Mouse (Mus musculus): ENCODE results near the gene Rrm2. TPM values are rescaled to one million over a fixed set of nuclear protein-coding genes. Genes with fewer than 3 reads are reported as not detected.
"Not testable (repeated sequence)": the region's sequence is repeated elsewhere in the genome, so short reads cannot be mapped to it uniquely, and the experiment has no call there.

The Rrm2 gene
- total RNA-seq, 1 experiment from 2014 or later = 26.7 TPM

DNA sequence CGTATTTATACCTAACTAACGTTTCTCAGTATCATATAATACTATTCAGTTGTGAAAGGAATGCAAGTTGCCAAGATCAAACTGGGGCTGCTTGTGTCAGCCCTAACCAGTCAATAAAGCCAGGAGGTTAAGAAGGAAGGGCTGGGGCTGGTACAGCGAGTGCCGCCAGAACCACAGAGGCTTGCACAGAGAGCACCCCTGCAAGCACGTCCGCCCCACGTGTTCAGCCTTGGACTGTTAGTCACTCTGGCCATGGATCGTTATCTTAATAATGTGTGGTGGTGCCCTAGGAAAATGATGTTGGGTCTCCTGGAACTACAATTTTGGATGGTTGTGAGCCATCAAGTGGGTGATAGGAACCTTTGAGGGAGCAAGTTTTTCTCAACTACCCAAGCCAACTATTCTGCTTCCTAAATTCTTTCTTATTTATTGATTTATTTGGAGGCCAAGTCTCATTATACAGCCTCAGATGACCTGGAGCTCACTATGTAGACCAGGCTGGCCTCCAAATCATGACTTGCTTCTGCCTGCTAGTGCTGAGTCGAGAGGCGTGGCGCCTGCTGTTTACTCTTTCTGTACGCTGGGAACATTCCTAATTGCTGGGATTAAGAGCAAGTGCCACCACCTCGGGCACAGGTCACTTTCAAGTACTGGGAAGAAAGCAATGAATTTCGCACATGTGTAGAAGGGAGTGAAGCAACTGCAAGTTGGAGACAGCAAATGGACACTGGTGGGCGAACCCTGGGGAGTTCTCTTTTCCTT lies 2.4 kb upstream of the Rrm2 start:
- peak; percentile 65 for DNase-seq

DNA sequence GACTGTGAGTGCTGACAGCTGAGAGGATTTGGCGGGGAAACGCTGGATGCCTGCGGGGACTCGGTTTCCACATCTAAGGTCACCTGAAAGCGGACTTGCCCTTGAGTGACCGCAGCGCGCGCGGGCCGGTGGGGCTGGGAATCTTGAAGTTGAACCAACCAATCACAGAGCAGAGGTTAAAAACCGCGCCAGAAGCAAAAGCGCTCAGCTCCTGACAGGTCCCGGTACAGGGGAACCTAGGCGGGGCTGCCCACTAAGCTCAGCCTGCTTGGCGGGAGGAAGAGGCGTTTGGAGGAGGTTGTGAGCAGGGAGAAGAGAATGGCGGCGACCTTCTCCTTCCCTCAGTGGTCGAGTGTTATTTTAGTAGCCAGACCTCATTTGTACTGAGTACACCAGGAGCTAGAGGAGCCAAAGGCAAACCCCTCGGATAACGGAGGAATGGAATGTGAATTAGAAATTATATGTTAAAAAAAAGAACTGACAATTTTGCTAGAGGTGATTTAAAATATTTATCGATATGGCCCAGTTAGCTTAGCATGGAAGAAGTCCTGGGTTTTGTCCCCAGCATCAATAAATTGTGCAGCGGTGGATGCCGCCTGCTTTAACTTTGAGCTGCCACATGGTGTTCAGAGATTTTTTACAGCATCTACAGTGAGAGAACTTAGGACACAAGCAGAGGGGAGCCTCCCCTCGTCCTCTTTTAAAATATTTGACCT lies 1.1 kb upstream of the Rrm2 start:
- peak; percentile 20 for DNase-seq

DNA sequence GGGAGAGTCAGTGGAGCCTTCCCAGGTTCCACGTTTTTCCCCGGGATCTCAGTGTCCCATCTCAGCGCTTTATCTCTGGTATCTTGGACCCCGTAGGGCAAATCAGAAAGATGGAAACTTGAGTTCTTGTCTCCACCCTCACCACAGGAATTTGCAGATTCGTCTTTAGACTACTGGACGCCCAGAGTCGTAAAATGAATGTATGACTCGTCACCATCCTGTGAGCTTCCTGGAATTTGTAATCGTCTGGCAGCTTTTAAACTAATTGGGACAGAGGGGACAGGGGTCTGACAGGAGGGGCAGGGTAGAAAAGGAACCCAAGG lies 600 bp upstream of the Rrm2 start:
- DNase-seq = no peak

DNA sequence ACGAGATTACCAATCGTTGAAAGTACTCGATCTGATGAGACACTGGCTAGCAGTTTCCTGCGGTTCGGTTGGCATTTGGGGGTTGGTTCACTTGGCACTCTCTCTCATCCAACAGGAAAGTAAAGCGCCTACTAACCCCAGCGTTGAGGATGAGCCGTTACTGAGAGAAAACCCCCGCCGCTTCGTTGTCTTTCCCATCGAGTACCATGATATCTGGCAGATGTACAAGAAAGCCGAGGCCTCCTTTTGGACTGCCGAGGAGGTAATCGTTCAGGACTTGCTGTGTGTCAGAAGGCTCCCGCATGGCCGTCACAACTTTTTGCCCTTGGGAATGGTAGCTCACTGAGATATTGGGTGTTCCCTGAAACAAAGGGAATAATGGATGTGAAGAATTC lies 780 bp downstream of the Rrm2 start:
- no peak for DNase-seq

DNA sequence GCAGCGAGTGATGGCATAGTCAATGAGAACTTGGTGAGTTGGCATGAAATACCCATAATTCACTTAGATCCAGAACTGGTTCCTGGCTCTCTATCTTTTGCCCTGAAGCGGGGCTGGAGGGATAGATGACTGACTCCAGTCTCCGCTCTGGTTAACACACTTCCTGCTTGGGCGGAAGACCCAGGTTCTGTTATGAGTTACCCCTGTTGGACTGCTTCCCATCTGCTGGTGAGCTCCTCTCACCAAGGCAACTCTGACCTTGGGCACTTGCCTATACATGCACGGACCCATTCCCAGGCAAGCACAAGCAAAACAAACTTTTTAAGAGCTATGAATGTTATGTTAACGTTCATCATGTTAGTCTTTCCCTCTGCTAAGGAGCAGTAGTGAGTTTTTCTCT lies 1.4 kb downstream of the Rrm2 start:
- DNase-seq = no peak

DNA sequence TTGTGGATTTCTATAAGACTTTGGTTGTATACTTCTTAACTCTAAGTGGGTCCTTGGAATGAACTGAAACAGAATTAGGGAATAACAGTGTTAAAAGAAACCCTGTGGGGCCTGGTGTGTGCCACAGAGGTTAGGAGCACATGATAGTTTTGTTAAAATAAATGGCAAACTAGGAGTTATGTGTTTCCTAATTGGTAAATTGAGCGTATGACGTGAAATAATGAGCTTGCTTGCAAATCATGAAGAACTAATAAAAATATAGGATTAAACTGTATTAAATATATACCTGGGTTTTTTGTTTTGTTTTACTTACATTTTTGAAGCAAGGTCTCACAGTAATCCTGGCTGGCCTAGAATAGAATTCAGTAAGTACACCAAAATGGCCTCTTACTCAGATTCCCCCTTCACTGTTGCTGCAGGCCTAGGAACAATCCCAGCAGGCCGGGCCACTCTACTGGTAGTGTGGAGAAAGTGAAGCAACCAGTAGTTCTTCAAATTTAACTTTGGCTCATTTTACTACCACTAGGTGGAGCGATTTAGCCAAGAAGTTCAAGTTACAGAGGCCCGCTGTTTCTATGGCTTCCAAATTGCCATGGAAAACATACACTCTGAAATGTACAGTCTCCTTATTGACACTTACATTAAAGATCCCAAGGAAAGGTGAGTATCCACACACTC lies 1.9 kb downstream of the Rrm2 start:
- DNase-seq = peak; percentile 27

DNA sequence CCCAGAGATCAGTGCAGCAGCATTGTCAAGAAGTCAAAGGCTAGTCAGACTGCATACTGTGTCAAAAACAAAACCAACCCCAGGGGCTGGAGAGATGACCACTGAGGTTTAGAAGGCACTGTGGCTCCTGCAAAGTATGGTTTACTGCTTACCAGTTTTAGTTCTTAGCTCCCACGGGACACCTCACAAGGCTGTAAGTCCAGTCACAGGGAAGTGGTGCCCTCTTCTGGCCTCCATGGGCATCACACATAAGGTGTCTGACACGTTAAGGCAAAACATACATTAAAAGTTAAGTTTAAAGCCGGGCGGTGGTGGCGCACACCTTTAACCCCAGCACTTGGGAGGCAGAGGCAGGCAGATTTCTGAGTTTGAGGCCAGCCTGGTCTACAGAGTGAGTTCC lies 2.6 kb downstream of the Rrm2 start:
- no peak for DNase-seq

DNA sequence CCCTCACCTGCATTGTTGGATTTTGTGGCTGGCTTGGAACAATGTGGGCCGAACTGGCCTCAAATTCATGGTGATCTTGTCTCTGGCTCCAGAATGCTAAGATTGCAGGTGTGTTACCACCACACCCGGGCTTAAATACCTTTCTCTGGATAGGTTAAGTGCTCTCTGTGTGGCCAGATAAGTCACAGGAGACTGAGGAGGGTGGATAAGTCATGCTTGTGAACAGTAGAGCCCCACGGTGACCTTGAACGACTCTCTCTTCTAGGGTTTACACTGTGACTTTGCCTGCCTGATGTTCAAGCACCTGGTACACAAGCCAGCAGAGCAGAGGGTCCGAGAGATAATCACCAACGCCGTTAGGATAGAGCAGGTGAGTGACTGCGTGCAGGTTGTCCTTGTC lies 4.4 kb downstream of the Rrm2 start:
- no peak for DNase-seq

DNA sequence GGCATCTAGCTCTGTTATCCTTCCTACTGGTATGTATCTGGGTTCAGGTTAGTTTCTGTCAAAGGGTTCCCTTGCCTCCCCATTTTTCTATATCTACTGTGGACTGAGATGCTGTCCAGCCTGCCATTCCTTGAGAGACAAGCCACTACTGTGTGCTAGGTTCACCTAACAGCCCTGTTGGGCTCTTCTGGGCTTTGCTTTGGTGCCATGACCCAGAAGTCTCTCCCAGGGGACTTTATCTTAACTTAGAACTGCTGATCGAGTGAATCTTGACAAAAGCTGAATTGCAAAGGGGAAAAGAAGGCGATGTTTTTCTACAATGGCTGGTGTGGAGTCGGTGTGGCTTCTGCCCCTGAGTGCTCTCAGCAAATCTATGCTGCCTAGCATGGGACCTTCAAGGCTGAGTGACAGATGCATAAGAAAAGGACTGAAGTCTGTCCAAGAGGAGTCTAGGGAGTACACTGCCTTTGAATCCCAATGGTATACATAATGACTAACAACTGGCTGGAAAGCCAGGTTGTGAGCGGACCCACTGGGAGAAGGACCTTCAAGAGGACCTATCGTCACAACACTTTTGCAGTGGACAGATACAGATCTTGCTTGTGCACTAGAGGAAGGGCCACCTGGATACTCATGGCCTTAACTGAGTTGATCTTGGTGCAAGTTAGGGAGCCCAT lies 6.7 kb downstream of the Rrm2 start:
- no peak for DNase-seq

DNA sequence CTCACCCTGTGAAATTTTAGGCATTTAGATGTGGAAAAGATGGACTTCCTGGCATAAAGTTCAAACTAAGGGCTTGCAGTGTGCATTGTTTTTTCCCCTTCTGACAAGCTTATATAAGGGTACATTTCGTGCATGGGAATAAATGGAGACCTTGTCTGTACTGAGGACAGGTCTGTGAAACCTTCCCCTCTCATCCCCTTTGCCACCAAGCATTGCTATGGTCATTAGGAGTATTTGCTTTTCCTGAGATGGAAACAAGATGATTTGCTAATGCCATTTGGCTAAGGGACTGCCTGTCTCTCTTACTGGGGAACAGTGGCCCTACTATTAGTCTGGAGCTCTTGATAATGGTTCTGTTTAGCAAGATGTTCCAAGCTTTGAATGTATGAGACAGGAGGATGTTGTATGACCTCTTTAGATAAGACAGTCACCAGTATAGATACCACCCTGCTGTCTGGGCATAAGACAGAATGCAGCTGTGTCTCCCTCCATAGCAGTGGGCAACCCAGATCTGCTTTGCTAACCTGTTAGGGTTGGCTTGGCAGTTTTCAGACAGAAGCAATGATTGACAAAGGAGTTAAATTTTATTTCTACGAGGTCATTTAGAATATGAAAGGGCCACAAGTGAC lies 7.3 kb downstream of the Rrm2 start:
- DNase-seq = no peak

DNA sequence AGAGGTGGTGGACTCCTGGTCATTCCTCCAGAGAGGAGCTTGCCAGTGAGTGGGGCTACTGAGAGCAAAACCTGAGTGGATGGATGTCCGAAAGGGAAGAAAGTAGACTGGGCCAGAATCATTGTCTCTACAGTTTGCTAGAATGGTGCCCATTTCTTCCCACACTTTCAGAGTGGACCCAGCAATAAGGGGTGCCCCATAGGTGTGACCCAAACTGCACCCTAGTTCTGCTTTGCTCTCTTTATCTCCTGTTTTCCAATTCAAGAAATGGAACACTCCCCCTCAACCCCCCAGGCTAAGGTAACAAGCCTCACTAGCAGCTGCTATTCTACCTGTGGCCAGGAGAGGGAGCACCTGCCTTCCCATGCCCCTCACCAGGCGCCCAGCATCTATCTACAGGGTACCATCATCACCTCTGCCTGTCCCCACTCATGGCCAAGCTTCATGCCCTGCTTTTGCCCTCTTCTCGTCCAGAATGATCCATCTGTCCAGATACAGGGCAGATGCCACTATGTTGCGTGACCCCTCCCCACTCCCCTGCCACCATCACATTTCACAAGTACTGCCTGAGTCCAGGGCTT lies 8.8 kb downstream of the Rrm2 start:
- DNase-seq = peak; percentile 39

DNA sequence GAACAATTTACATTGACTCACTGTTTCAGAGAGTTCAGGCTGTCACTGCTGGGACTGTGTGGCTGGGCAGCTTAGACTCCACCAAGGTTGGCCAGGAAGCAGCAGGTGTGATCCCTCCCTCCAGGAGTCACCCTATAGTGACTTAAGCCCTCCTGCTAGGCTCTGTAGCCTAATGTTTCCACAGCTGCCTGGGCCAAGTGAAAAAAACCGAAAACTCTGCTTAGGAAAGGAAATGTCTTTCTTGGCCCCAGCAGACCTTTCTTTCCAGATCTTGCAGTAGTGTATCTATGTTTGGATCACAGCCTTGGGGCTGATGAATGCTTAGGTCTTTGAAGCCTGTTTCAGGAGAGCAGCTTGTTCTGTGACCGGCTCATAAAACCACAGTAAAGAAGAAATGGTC lies 15.4 kb downstream of the Rrm2 start:
- DNase-seq = no peak

DNA sequence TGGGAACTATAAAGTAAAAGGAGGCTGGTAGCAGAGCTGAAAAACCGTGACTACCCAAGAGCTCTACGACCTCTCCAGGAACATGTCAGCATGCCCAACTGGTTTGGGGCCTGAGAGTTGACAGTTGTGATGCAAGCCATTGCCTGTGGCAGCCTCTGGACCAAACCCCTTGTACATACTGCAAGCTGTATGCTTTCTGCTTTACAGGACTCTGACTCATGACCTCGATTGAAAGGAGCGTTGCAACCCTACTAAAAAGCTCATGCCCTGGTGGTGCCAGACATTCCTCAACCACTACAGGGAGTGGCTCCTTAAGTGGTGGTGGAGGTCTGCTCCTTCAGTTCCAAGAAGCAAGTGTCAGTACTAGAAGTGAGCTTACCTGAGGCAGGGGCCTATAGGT lies 15.8 kb downstream of the Rrm2 start:
- DNase-seq = no peak

DNA sequence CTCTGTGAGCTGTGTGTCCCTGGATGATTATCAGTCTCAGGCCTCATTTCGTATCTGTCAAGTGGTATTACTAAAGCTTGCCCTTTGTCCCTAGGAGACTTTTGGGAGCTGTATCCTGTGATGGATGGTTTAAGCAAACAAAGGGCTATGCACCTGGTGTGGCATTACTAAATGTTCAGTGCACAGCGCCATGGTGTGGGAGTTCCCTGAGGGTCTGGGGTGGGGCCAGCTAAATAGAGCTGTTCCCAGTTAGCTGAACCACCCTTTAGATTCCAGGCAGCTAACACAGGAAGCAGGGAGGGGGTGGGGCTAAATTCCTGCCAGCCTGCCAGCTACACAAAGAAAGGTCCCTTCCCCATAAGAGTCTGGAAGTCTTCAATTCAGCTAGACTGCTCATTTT lies 16.3 kb downstream of the Rrm2 start:
- no peak for DNase-seq

DNA sequence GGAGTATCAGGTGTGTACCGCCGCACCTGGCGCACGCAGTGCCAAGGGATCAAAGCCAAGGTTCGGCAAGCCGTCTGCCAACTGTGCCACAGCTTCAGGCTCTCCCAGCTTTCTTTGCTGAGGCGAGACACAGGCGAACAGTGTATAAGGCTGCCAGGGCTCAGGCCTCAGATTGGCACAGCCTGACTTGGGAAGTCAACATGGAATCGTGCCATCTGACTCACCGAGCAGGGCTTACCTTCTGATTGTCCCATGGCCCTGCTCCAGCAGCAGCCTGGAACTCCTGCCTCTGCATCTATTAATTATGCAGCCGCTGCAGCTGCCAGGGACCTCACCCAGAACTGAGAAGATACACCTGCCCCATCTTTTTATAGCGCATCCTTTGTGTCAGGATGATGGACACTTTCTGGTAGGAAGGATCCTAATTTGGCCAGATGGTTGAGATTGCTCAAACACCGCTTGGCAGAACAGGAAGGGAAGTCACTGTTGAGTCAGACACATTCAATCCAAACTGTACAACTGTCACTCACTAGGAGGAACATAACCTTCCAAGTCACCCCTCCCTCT lies 26.9 kb downstream of the Rrm2 start:
- DNase-seq = peak; percentile 78

DNA sequence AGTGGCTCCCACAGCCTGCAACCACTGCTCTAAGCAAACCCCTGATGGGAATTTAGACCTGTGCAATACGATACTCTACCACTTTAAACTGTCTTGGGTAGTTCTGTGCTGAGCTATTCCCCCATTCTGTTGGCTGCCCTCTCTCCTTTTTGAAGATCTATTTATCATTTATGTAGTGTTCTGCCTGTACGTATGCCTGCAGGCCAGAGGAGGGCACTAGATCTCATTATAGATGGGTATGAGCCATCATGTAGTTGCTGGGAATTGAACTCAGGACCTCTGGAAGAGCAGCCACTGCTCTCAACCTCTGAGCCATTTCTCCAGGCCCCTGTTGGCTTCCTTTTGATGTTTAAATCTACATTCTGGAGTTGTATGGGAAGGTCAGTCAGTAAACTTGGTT lies 28.9 kb downstream of the Rrm2 start:
- DNase-seq = no peak

DNA sequence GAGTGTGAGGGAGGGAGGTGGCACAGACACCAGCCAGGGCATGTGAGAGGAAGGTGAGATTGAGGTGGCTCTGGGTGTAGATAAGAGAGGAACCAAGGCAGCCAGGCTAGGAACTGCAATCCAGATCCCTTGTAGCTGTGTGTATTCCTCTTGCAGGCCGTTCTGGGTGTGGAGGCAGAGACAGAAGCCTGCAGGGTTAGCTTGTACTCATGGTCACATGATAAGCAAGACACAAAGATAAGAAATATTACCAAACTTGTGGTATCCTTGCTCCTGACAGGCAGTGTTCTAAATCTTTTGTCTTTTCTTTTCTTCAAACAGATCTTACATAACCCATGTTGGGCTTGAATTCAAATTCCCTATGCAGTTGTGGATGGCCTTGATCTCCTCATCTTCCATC lies 31.9 kb downstream of the Rrm2 start:
- DNase-seq = no peak

DNA sequence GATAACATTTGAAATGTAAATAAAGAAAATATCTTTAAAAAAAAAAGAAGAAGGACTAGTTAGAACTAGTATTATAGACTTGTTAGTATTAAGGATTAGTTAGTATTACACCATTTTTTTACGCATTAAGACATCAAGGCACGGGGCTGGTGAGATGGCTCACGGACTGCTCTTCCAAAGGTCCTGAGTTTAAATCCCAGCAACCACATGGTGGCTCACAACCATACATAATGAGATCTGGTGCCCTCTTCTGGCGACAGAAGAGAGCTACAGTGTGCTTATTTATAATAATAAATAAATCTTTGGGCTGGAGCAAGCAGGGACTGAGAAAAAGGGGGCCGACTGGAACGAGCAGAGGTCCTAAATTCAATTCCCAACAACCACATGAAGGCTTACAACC lies 33.5 kb downstream of the Rrm2 start:
- not testable (repeated sequence) for DNase-seq

DNA sequence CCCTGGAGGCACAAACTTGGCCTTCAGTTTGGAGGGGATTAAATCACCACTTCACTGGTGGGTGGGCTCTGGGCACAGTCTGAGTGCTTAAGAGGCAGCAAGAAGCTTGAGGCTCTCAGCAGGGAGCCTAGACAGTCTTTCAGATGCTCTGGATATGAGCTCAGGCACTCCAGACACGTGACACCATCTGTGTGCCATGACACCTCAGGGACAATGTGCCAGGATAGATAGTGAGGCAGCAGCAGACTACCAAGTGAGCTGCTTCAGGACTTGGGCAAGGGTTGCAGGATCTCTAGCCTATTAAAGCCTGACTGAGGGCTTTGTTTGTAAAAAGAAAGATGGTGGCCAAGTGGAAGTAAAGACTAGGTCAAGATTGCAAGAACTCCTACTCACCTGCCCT lies 36.3 kb downstream of the Rrm2 start:
- no peak for DNase-seq

DNA sequence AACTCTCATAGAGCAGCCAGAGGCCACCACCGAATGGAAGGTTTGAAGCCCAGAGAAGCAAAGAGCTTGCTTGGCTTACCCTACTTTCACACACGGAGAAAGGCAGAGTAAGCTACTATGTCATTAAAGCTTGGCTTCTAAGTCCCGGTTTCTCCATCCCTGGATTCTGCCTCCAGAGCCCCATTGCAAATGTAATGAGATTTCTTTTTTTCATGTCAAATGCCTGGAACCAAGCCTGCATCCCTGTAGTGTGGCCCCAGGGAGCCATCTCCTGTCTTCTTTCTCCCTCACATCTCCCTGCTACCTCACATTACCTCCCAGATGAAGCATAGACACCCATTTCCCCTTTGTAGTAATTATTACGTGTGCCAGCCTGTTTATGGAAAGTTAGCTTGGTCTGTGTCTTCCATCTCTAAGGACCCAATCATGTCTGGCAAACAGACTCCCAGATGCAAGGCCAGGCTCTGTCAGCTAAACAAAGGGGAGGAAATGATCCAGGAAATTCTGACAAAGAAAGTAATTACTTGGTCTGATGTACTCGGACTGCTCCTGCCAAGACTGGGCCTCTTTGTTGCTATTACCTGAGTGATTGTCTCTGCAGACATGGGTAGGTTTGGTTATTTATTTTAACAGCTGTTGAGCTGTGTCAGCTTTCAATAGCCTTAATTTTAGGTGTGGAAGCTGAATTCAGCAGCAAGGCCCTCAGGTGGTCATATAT lies 38.7 kb downstream of the Rrm2 start:
- DNase-seq = no peak

DNA sequence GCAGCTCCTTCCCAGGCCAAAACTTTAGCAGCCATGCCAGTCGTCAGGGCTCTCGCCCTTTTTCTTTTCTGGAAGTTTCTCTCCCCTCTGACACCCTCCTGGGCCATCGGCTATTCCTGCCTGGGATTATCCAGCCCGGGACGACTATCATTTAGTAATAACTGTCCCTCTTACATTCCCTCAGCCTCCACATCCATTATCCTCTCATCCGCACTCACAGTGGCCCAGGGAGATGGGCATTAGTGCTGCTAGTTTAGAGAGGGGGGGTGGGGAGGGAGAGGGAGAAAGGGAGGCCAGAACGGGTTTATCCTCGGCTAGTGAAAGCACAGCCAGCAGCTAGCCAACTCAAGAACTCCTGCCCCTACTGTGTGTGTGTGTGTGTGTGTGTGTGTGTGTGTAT lies 39.3 kb downstream of the Rrm2 start:
- DNase-seq = no peak
